Mouse (Mus musculus) lung, embryonic 14.5 days (tissue): ENCODE measurements around the gene Vmn2r115. TPM values are rescaled to one million over a fixed set of nuclear protein-coding genes. Genes with fewer than 3 reads are reported as not detected.
"Not testable (repeated sequence)": the region's sequence is repeated elsewhere in the genome, so short reads cannot be mapped to it uniquely, and the experiment has no call there.

Source experiments
- ATAC-seq: fragments of 200-750 bp; cut with Nextera tagmentation; 2 replicates; pipeline ENCODE4 v1.8.0; 2017; ENCODE audit warnings: mild to moderate bottlenecking, moderate TSS enrichment, moderate library complexity; ENCODE audit not compliant: insufficient read depth
- DNase-seq: peaks from one replicate; pipeline ENCODE4 v3.0.0-alpha.2; 2015
- H3K27ac ChIP-seq: fragments of 300-500 bp; sonication (generic); 2 replicates; pipeline ENCODE4 v1.5.1; 2014; ENCODE audit warnings: low read depth, mild to moderate bottlenecking, moderate library complexity
- H3K27me3 ChIP-seq: fragments of 300-500 bp; sonication (generic); 2 replicates; pipeline ENCODE4 v1.6.1; 2014; ENCODE audit warnings: low read length, control low read depth; ENCODE audit not compliant: insufficient read depth
- H3K36me3 ChIP-seq: fragments of 300-500 bp; sonication (generic); 2 replicates; pipeline ENCODE4 v1.6.1; 2014; ENCODE audit warnings: control low read depth; ENCODE audit not compliant: insufficient read depth
- H3K4me1 ChIP-seq: fragments of 300-500 bp; sonication (generic); 2 replicates; pipeline ENCODE4 v1.6.1; 2014; ENCODE audit warnings: antibody characterized with exemption, control low read depth; ENCODE audit not compliant: insufficient read depth
- H3K4me2 ChIP-seq: fragments of 300-500 bp; sonication (generic); 2 replicates; pipeline ENCODE4 v1.6.1; 2014; ENCODE audit warnings: mild to moderate bottlenecking
- H3K4me3 ChIP-seq: fragments of 300-500 bp; sonication (generic); 2 replicates; pipeline ENCODE4 v1.5.1; 2014; ENCODE audit warnings: low read depth, low read length
- H3K9ac ChIP-seq: fragments of 300-500 bp; sonication (generic); 2 replicates; pipeline ENCODE4 v1.6.1; 2014
- H3K9me3 ChIP-seq: fragments of 300-500 bp; sonication (generic); 2 replicates; pipeline ENCODE4 v1.6.1; 2016; ENCODE audit warnings: low read depth, low read length, control low read depth
- CTCF ChIP-seq: IDR thresholded peaks from 2 replicates; pipeline ENCODE4 v1.5.1; 2016; ENCODE audit warnings: antibody characterized with exemption, low read depth
- WGBS: fragments of 180-500 bp; shearing (Covaris S2); extraction: QIAGEN DNeasy Blood & Tissue Kit; methylation state at CpG from one replicate; pipeline ENCODE4 v1.1.7; 2014; 5-methylcytosine and 5-hydroxymethylcytosine counted together
- polyA plus RNA-seq: library from polyadenylated mRNA; unstranded; fragments of >200 nt; fragmentation: Nextera tagmentation; extraction: Ambion mirVana; gene quantifications from 2 replicates; pipeline ENCODE4 v1.2.1, GENCODE M21; 2014

Vmn2r115 gene
- not detected in 2 replicates for polyA plus RNA-seq

GRCm38 (mm10) chr17:23343441-23343840 is at the start of gene Vmn2r115:
TSS of gene Vmn2r115 (plus strand) at chr17:23343741.
- not testable (repeated sequence) for ATAC-seq, H3K9ac ChIP-seq, H3K27ac ChIP-seq, H3K27me3 ChIP-seq, H3K9me3 ChIP-seq, DNase-seq, H3K36me3 ChIP-seq, H3K4me3 ChIP-seq, H3K4me2 ChIP-seq, H3K4me1 ChIP-seq
- 57% methylated on average over 2 of the region's 2 CpGs for WGBS

GRCm38 (mm10) chr17:23312437-23312836 is 31.1 kb upstream of the Vmn2r115 start, which contains the start of gene Vmn2r114:
TSS of gene Vmn2r114 (minus strand) at chr17:23312537.
- not testable (repeated sequence) for H3K4me1 ChIP-seq, H3K27ac ChIP-seq, H3K27me3 ChIP-seq, H3K9ac ChIP-seq, H3K4me2 ChIP-seq, ATAC-seq, DNase-seq, H3K36me3 ChIP-seq, H3K9me3 ChIP-seq, H3K4me3 ChIP-seq
- 69% methylated on average over 2 of the region's 2 CpGs for WGBS

GRCm38 (mm10) chr17:23330657-23331056 is 12.9 kb upstream of the Vmn2r115 start:
- no peaks in the 10 kb centered on the region for H3K4me1 ChIP-seq
- no peak for TF ChIP-seq CTCF
- whole genome bisulfite sequencing, result 73% methylated on average over 6 of the region's 6 CpGs
- no peak overlapping the region for H3K27ac ChIP-seq
- no peaks in the 10 kb centered on the region for H3K36me3 ChIP-seq
- ATAC-seq (no peak), DNase-seq (no peak)
- no peak overlapping the region for H3K4me2 ChIP-seq
- H3K4me3 ChIP-seq, result no peak overlapping the region
- no peak overlapping the region for H3K9ac ChIP-seq
- H3K27me3 ChIP-seq, result no peaks in the 10 kb centered on the region
- no peaks in the 10 kb centered on the region for H3K9me3 ChIP-seq

GRCm38 (mm10) chr17:23351644-23352043 is 8.1 kb downstream of the Vmn2r115 start:
- DNase-seq, result no peak
- TF ChIP-seq CTCF, result no peak
- Histone ChIP-seq H3K4me1 (no peaks in the 10 kb centered on the region), H3K27me3 (no peaks in the 10 kb centered on the region), H3K36me3 (no peaks in the 10 kb centered on the region), H3K4me3 (no peak overlapping the region), H3K9ac (no peak overlapping the region), H3K27ac (no peak overlapping the region), H3K4me2 (no peak overlapping the region), H3K9me3 (no peaks in the 10 kb centered on the region)
- ATAC-seq, result no peak
- 53% methylated on average over 1 of the region's 1 CpGs for WGBS

GRCm38 (mm10) chr17:23384304-23384703 is 40.8 kb downstream of the Vmn2r115 start, which contains the start of gene Vmn2r116:
TSS of gene Vmn2r116 (plus strand) at chr17:23384604.
- ATAC-seq, result not testable (repeated sequence)

More at GRCm38 (mm10) chr17:23384304-23384703, 40.8 kb downstream of the Vmn2r115 start, which contains the start of gene Vmn2r116:
- not testable (repeated sequence) for H3K4me2 ChIP-seq, H3K36me3 ChIP-seq, H3K9ac ChIP-seq, H3K27me3 ChIP-seq, H3K4me1 ChIP-seq, H3K4me3 ChIP-seq, H3K9me3 ChIP-seq, DNase-seq, H3K27ac ChIP-seq

Other genes with a start within 250 kb of the Vmn2r115 start
- gene Zfp40, start 150.5 kb upstream of the Vmn2r115 start, polyA plus RNA-seq, result 14.9 and 16.6 TPM in 2 replicates
- not detected in 2 replicates for gene Vmn2r114, start 31.2 kb upstream of the Vmn2r115 start, polyA plus RNA-seq
- not detected in 2 replicates for gene Vmn2r116, start 40.9 kb downstream of the Vmn2r115 start, polyA plus RNA-seq
- not detected in 2 replicates for gene Vmn2r117, start 136.0 kb downstream of the Vmn2r115 start, polyA plus RNA-seq
- gene Zfp213, start 220.5 kb downstream of the Vmn2r115 start, polyA plus RNA-seq, result 21.8 and 24.7 TPM in 2 replicates